Mouse (Mus musculus): ENCODE measurements at regions not wholly inside any gene's neighbourhood (a gene's known extent, or its start where the extent isn't known, plus 50 kb on each side); places are given as distances from the start of the nearest gene placed in this dataset.

DNA sequence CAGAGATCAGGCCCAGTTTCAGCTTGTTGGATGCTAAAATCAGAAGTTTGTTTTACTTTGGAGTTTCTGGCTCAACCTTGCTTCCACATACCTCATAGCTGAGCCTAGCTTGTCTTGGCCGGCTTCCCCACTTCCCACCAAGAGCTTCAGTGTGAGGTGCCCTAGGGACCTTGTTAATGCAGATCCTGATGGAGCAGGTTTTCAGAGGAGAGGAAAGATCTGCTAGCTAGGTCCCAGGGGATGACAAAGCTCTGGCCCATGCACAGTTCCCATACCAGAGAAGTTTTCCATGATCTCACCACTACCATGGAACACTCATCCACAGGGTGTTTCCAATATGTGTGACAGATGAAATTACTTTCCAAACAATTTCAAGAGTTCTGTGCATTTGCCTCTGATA lies 131.9 kb upstream of the Stac start:
- no peak for DNase-seq

GRCm38 (mm10) chr9:111817461-111817860 lies 127.3 kb upstream of the Stac start:
- DNase-seq = no peak

- peak; percentile 32 for DNase-seq
Measured at GRCm38 (mm10) chr9:111804931-111805330, 114.8 kb upstream of the Stac start.

DNA sequence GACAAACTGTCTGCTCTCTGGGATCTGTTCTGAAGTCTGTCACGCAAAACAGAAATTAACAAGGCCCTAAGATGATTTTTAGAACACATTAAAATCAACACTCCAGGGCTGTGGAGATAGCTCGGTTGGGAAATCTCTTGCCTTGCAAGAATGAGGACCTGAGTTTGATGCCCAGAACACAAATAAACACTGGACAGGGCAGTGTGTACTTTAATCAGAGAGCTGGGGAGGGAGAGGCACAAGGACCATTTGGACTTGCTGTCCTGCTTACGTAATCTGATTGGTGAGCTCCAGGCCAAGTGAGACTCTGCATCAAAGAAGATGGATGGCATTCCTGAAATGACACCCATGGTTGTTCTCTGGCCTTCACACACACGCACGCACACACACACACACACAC lies 111.2 kb upstream of the Stac start:
- DNase-seq = no peak

GRCm38 (mm10) chr9:111800869-111801268 lies 110.7 kb upstream of the Stac start:
- DNase-seq = no peak

DNA sequence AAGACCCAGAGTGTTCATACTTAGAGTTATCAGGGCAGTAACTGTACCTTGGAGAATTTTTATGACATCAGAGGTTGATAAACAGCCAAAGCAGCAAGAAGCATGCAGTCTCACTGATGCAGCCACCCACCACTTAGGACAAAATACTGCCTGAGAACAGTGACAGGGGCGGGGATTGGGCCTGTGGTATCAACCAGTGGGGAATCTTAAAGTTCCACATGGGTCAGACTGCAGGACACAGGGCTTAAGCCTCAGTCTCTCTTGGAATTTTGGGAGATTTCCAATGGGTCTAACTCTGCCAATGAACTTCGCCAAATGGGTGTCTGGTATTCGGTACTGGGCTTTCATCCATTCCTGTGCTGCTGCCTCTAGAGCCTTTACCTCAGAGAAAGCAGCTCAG lies 88.8 kb upstream of the Stac start:
- DNase-seq = no peak

- no peak for DNase-seq
Measured at GRCm38 (mm10) chr9:111777433-111778135, 87.4 kb upstream of the Stac start.

DNA sequence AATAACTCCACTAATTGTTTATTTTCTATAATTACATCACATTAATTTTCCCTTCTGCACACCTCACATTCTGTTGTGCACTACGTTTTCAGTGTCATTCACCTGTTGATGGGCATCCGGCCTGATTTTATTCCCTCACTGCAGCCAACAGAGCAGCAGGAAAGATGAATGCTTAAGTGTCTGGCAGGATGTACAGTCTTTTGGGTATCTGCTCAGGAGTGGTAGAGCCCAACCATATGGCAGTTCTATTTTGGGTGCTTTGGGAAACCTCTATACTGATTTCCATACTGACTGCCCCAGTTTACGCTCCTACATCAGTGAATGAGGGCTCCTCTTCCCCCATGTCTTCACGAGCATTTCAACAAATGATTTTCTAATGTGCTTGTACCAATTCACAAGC lies 84.1 kb upstream of the Stac start:
- no peak for DNase-seq

- DNase-seq = no peak
Measured at GRCm38 (mm10) chr9:111762653-111763468, 72.7 kb upstream of the Stac start.

- no peak for DNase-seq
Measured at GRCm38 (mm10) chr9:111755235-111755634, 65.1 kb upstream of the Stac start.

DNA sequence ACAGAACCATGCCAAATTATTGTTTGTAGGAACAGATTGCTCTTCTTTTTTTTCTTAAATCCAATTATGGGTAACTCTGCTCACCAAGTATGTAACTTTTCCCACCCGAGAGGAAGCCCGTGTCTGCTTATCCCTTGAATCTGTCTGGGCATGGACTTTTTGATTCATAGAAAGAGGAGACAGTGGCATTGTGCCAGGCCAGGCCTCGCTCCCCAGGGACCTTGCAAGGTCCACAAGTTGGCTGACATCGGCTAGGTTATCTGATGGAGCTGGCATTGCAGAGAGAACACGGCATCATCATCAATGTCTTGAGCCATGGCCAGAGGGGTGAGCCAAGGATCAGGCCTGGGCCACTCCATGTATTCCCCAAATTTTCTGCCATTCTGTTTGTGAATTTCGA lies 56.0 kb upstream of the Stac start:
- no peak for DNase-seq

- DNase-seq = no peak
Measured at GRCm38 (mm10) chr9:111745206-111745605, 55.1 kb upstream of the Stac start.

All from cerebellum, adult 8-10 months (tissue).